Mouse (Mus musculus) cortical plate, adult 2 months (tissue): ENCODE data around the gene Slc9a6.

Experiments used
- CTCF ChIP-seq: fragments of 200-500 bp; IDR thresholded peaks from 2 replicates; pipeline ENCODE4 v1.5.1; 2011; ENCODE audit warnings: mild to moderate bottlenecking, control low read depth, low read length; ENCODE audit not compliant: insufficient read depth; ENCODE audit errors: extremely low read depth
- POLR2A ChIP-seq: fragments of 200-500 bp; IDR thresholded peaks from 2 replicates; pipeline ENCODE4 v1.6.1; 2011; ENCODE audit warnings: mild to moderate bottlenecking, low read length, control low read depth; ENCODE audit not compliant: insufficient read depth; ENCODE audit errors: extremely low read depth

GRCm38 (mm10) chrX:56677736-56678135 is 68.2 kb downstream of the Slc9a6 start:
- TF ChIP-seq CTCF (no peak), POLR2A (no peak)
